26 mouse cellular contexts compared by ENCODE assay signal in genomic region chr3:127728046-127728445, GRCm38 (mm10). TPM values are rescaled to one million over a fixed set of nuclear protein-coding genes. Genes with fewer than 3 reads are reported as not detected.
DNase-seq lines count a peak whose midpoint lies in the region; ATAC-seq and TF ChIP-seq lines count a peak whose summit lies in the region.
"Had no signal": no experiment of that assay in that cellular context is flagged by ENCODE, and none has a peak within 500 bp of the region (broad histone marks: within the 10 kb centered on the region; RNA-seq: fewer than 3 reads in every experiment).

No protein-coding gene starts in this region.

- no peak overlapping the region for H3K4me3 ChIP-seq in forebrain, embryonic 12.5 days (replicated peaks)
- no peak overlapping the region for H3K4me3 ChIP-seq in forebrain, embryonic 13.5 days
- H3K4me3 ChIP-seq in midbrain, embryonic 10.5 days = no peak overlapping the region
- no peak overlapping the region for H3K4me3 ChIP-seq in midbrain, embryonic 15.5 days
- H3K4me3 ChIP-seq in hindbrain, embryonic 13.5 days = no peak overlapping the region
- H3K4me3 ChIP-seq: embryonic facial prominence, embryonic 10.5 days; embryonic facial prominence, embryonic 13.5 days; erythroblast, embryonic 14.5 days; heart, adult 2 months; hindbrain, embryonic 12.5 days had no signal

- peak; percentile 21; the same call in 1 of the 2 replicates for ATAC-seq in forebrain, embryonic 12.5 days (ENCODE audit: low FRiP score)
- ATAC-seq in forebrain, embryonic 13.5 days = no peak
- no peak for ATAC-seq in midbrain, embryonic 15.5 days (replicated peaks)
- ATAC-seq in hindbrain, embryonic 13.5 days (ENCODE audit: low FRiP score) = no peak
- ATAC-seq: hindbrain, embryonic 16.5 days; intestine, embryonic 16.5 days had no signal

- H3K27me3 ChIP-seq in forebrain, embryonic 12.5 days = peaks cover 65% of the 10 kb centered on the region
- peaks cover 41% of the 10 kb centered on the region for H3K27me3 ChIP-seq in forebrain, embryonic 13.5 days
- peaks cover 80% of the 10 kb centered on the region for H3K27me3 ChIP-seq in midbrain, embryonic 10.5 days (ENCODE audit: low read depth, poor library complexity, severe bottlenecking)
- peaks cover 12% of the 10 kb centered on the region; the same call in 1 of the 2 replicates for H3K27me3 ChIP-seq in midbrain, embryonic 15.5 days (replicated peaks)
- H3K27me3 ChIP-seq in hindbrain, embryonic 13.5 days = peaks cover 47% of the 10 kb centered on the region
- H3K27me3 ChIP-seq: CH12.LX; embryonic facial prominence, embryonic 13.5 days had no signal

- H3K4me1 ChIP-seq in forebrain, embryonic 12.5 days = peaks cover 10% of the 10 kb centered on the region
- peaks cover 17% of the 10 kb centered on the region for H3K4me1 ChIP-seq in forebrain, embryonic 13.5 days
- H3K4me1 ChIP-seq in midbrain, embryonic 10.5 days = peaks cover 26% of the 10 kb centered on the region
- peaks cover 5% of the 10 kb centered on the region; the same call in 1 of the 2 replicates for H3K4me1 ChIP-seq in midbrain, embryonic 15.5 days
- H3K4me1 ChIP-seq in hindbrain, embryonic 13.5 days (replicated peaks) = peaks cover 13% of the 10 kb centered on the region
- H3K4me1 ChIP-seq: embryonic facial prominence, embryonic 13.5 days had no signal

- no peak for DNase-seq in midbrain, embryonic 10.5 days (ENCODE audit: low spot score)
- peak; percentile 56 for DNase-seq in brain, embryonic 14.5 days (ENCODE audit: low read depth)
- no peak for DNase-seq in right cerebral cortex, postnatal 25 days
- DNase-seq: adrenal gland, adult 2 months; adrenal gland, postnatal 14 days; B cell, adult 2 months; cerebellum, adult 11-12 months; cerebellum, adult 8-10 months; cerebellum, postnatal 10 days; cerebellum, postnatal 36 days; embryo, embryonic 11 days; gastrocnemius, postnatal 25 days; heart, adult 2 months had no signal

- no peak overlapping the region for H3K4me2 ChIP-seq in forebrain, embryonic 12.5 days
- H3K4me2 ChIP-seq in forebrain, embryonic 13.5 days = no peak overlapping the region
- no peak overlapping the region for H3K4me2 ChIP-seq in midbrain, embryonic 15.5 days
- H3K4me2 ChIP-seq in hindbrain, embryonic 13.5 days = no peak overlapping the region
- H3K4me2 ChIP-seq: embryonic facial prominence, embryonic 13.5 days; heart, embryonic 11.5 days had no signal

- no peak for TF ChIP-seq CTCF in brain, embryonic 14.5 days (IDR thresholded peaks at IDR 0.05; ENCODE audit: borderline replicate concordance, extremely low read depth, insufficient read depth, insufficient read length)

- no peak for TF ChIP-seq POLR2A in brain, embryonic 14.5 days (IDR thresholded peaks at IDR 0.05; ENCODE audit: borderline replicate concordance, extremely low read depth, insufficient read depth, insufficient read length, poor library complexity, severe bottlenecking)

- no peak overlapping the region for H3K9ac ChIP-seq in forebrain, embryonic 12.5 days
- no peak overlapping the region for H3K9ac ChIP-seq in forebrain, embryonic 13.5 days
- H3K9ac ChIP-seq in midbrain, embryonic 15.5 days = no peak overlapping the region
- no peak overlapping the region for H3K9ac ChIP-seq in hindbrain, embryonic 13.5 days
- H3K9ac ChIP-seq: embryonic facial prominence, embryonic 13.5 days; hindbrain, embryonic 12.5 days had no signal

- no peaks in the 10 kb centered on the region for H3K9me3 ChIP-seq in forebrain, embryonic 12.5 days
- H3K9me3 ChIP-seq in forebrain, embryonic 13.5 days (replicated peaks) = no peaks in the 10 kb centered on the region
- H3K9me3 ChIP-seq in midbrain, embryonic 10.5 days (replicated peaks) = no peaks in the 10 kb centered on the region
- H3K9me3 ChIP-seq in midbrain, embryonic 15.5 days = no peaks in the 10 kb centered on the region
- H3K9me3 ChIP-seq in hindbrain, embryonic 13.5 days = no peaks in the 10 kb centered on the region
- H3K9me3 ChIP-seq: embryonic facial prominence, embryonic 10.5 days; embryonic facial prominence, embryonic 13.5 days; G1E; hindbrain, embryonic 12.5 days had no signal

- H3K27ac ChIP-seq in forebrain, embryonic 12.5 days = no peak overlapping the region
- H3K27ac ChIP-seq in forebrain, embryonic 13.5 days = no peak overlapping the region
- H3K27ac ChIP-seq in midbrain, embryonic 10.5 days (replicated peaks) = 0 out of 2 replicates have a peak overlapping the region, but pooled peaks have one; percentile 10
- H3K27ac ChIP-seq in midbrain, embryonic 15.5 days = no peak overlapping the region
- no peak overlapping the region for H3K27ac ChIP-seq in hindbrain, embryonic 13.5 days
- H3K27ac ChIP-seq: embryonic facial prominence, embryonic 10.5 days; embryonic facial prominence, embryonic 13.5 days; heart, adult 2 months; hindbrain, embryonic 12.5 days had no signal

- WGBS in forebrain, embryonic 12.5 days = 69% methylated on average over 9 of the region's 9 CpGs
- 63% methylated on average over 9 of the region's 9 CpGs for WGBS in forebrain, embryonic 13.5 days
- 78% methylated on average over 9 of the region's 9 CpGs for WGBS in midbrain, embryonic 10.5 days
- WGBS in midbrain, embryonic 15.5 days = 66% methylated on average over 9 of the region's 9 CpGs
- 53% methylated on average over 9 of the region's 9 CpGs for WGBS in hindbrain, embryonic 13.5 days

- no peaks in the 10 kb centered on the region for H3K36me3 ChIP-seq in forebrain, embryonic 12.5 days (replicated peaks)
- no peaks in the 10 kb centered on the region for H3K36me3 ChIP-seq in forebrain, embryonic 13.5 days (ENCODE audit: poor library complexity, severe bottlenecking)
- no peaks in the 10 kb centered on the region for H3K36me3 ChIP-seq in midbrain, embryonic 10.5 days
- H3K36me3 ChIP-seq in midbrain, embryonic 15.5 days (replicated peaks) = no peaks in the 10 kb centered on the region
- no peaks in the 10 kb centered on the region for H3K36me3 ChIP-seq in hindbrain, embryonic 13.5 days
- H3K36me3 ChIP-seq: embryonic facial prominence, embryonic 10.5 days; embryonic facial prominence, embryonic 13.5 days; G1E; hindbrain, embryonic 12.5 days had no signal

RNA-seq across cellular contexts. Expression of gene Alpk1, which starts 52.3 kb away (rescaled TPM):
- 1.6 and 2.2 TPM in 2 replicates for polyA plus RNA-seq in forebrain, embryonic 12.5 days (2016; fragmentation: Nextera tagmentation; extraction: Ambion mirVana)
- polyA plus RNA-seq in forebrain, embryonic 13.5 days (2015; fragmentation: Nextera tagmentation; extraction: Ambion mirVana) = 1.1 and 1.4 TPM in 2 replicates
- polyA plus RNA-seq in midbrain, embryonic 10.5 days (2016; fragmentation: Nextera tagmentation; extraction: Ambion mirVana) = 0.95 and 0.98 TPM in 2 replicates
- polyA plus RNA-seq in midbrain, embryonic 15.5 days (2015; fragmentation: Nextera tagmentation; extraction: Ambion mirVana) = 0.37 and 0.45 TPM in 2 replicates
- polyA plus RNA-seq in brain, embryonic 14.5 days (2012; rRNA removed) = 2.2 and 2.6 TPM in 2 replicates
- 0.79 and 1.3 TPM in 2 replicates for polyA plus RNA-seq in hindbrain, embryonic 13.5 days (2015; fragmentation: Nextera tagmentation; extraction: Ambion mirVana)
- polyA plus RNA-seq: erythroblast, embryonic 14.5 days had no signal
